Mouse (Mus musculus): ENCODE results near the gene Enpp6. TPM values are rescaled to one million over a fixed set of nuclear protein-coding genes. Genes with fewer than 3 reads are reported as not detected.
"Not testable (repeated sequence)": the region's sequence is repeated elsewhere in the genome, so short reads cannot be mapped to it uniquely, and the experiment has no call there.

Enpp6 gene
- total and polyA plus RNA-seq, 2 experiments from 2014 or later, result 0.80 to 1.9 TPM

DNA sequence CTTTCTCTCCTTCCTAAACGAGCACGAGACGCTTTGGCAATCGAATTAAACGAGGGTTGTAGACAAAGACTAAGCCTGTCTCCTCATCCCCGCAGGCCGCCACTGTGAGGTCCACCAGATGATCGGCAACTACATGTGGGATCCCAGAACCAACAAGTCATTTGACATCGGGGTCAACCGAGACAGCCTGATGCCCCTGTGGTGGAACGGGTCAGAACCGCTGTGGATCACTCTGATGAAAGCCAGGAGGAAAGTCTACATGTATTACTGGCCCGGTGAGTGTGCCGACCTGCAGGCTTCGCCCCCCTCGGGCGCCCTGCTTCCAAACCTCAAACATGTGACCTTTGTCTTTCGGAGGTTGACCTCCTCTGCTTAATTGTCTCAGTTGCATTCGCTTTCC is 43.6 kb downstream of the Enpp6 start:
- Histone ChIP-seq H3K4me1 (ENCODE audit: insufficient read depth, low read length) (no peaks in the 10 kb centered on the region), H3K27me3 (ENCODE audit: insufficient read depth, low read length) (no peaks in the 10 kb centered on the region), H3K9ac (replicated peaks; ENCODE audit: low read length, poor library complexity, severe bottlenecking) (no peak overlapping the region), H3K36me3 (ENCODE audit: insufficient read depth, low read length) (no peaks in the 10 kb centered on the region), H3K9me3 (ENCODE audit: low read length) (no peaks in the 10 kb centered on the region), H3K4me3 (ENCODE audit: low read depth, low read length) (no peak overlapping the region), H3K27ac (ENCODE audit: low read depth, low read length) (no peak overlapping the region), H3K4me2 (ENCODE audit: low read depth, low read length, poor library complexity, severe bottlenecking) (no peak overlapping the region)
- no peak for ATAC-seq (ENCODE audit: low FRiP score)
- 91% methylated on average over 19 of the region's 19 CpGs for WGBS
- no peak for DNase-seq (ENCODE audit: low spot score)
- no peak for TF ChIP-seq CTCF (IDR thresholded peaks at IDR 0.05)

GRCm38 (mm10) chr8:47032081-47032480 is 45.4 kb downstream of the Enpp6 start:
- Histone ChIP-seq H3K9me3 (ENCODE audit: low read length) (no peaks in the 10 kb centered on the region), H3K4me2 (ENCODE audit: low read depth, low read length, poor library complexity, severe bottlenecking) (no peak overlapping the region), H3K36me3 (ENCODE audit: insufficient read depth, low read length) (no peaks in the 10 kb centered on the region), H3K4me1 (ENCODE audit: insufficient read depth, low read length) (no peaks in the 10 kb centered on the region), H3K27ac (ENCODE audit: low read depth, low read length) (no peak overlapping the region), H3K4me3 (ENCODE audit: low read depth, low read length) (no peak overlapping the region), H3K27me3 (ENCODE audit: insufficient read depth, low read length) (no peaks in the 10 kb centered on the region), H3K9ac (replicated peaks; ENCODE audit: low read length, poor library complexity, severe bottlenecking) (no peak overlapping the region)
- 89% methylated on average over 7 of the region's 7 CpGs for WGBS
- no peak for DNase-seq (ENCODE audit: low spot score)
- no peak for ATAC-seq (ENCODE audit: low FRiP score)
- no peak for TF ChIP-seq CTCF (IDR thresholded peaks at IDR 0.05)

GRCm38 (mm10) chr8:47033976-47034375 is 47.3 kb downstream of the Enpp6 start:
- H3K4me1 ChIP-seq (ENCODE audit: insufficient read depth, low read length), result no peaks in the 10 kb centered on the region
- H3K9me3 ChIP-seq (ENCODE audit: low read length), result no peaks in the 10 kb centered on the region
- DNase-seq (ENCODE audit: low spot score) (no peak), ATAC-seq (ENCODE audit: low FRiP score) (no peak)
- no peak for TF ChIP-seq CTCF (IDR thresholded peaks at IDR 0.05)
- H3K36me3 ChIP-seq (ENCODE audit: insufficient read depth, low read length), result no peaks in the 10 kb centered on the region
- 89% methylated on average over 4 of the region's 4 CpGs for WGBS
- no peak overlapping the region for H3K4me2 ChIP-seq (ENCODE audit: low read depth, low read length, poor library complexity, severe bottlenecking)
- H3K27ac ChIP-seq (ENCODE audit: low read depth, low read length), result no peak overlapping the region
- H3K9ac ChIP-seq (replicated peaks; ENCODE audit: low read length, poor library complexity, severe bottlenecking), result no peak overlapping the region
- no peak overlapping the region for H3K4me3 ChIP-seq (ENCODE audit: low read depth, low read length)
- no peaks in the 10 kb centered on the region for H3K27me3 ChIP-seq (ENCODE audit: insufficient read depth, low read length)

DNA sequence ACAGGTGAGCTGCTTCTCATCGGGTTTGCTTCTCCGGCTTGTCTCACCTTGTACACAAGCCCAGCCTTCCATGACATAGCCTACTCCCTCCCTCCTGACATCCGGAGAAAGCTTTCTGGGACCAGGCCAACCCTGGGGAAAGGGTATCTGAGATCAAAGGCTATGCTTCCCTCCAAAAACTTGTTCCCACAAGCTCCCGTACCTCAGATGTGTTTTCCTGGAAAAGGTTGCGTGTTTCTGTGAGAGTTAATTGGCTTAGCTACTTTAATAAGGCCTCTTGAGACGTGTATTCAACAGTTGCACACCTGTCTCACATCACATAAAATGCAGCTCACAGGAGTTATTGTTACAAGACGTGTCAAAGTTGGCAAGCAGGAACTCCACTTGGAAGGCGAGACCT is 49.8 kb downstream of the Enpp6 start:
- Histone ChIP-seq H3K4me2 (ENCODE audit: low read depth, low read length, poor library complexity, severe bottlenecking) (no peak overlapping the region), H3K4me3 (ENCODE audit: low read depth, low read length) (no peak overlapping the region), H3K36me3 (ENCODE audit: insufficient read depth, low read length) (no peaks in the 10 kb centered on the region), H3K27ac (ENCODE audit: low read depth, low read length) (no peak overlapping the region), H3K9me3 (ENCODE audit: low read length) (no peaks in the 10 kb centered on the region), H3K9ac (replicated peaks; ENCODE audit: low read length, poor library complexity, severe bottlenecking) (no peak overlapping the region), H3K4me1 (ENCODE audit: insufficient read depth, low read length) (no peaks in the 10 kb centered on the region), H3K27me3 (ENCODE audit: insufficient read depth, low read length) (no peaks in the 10 kb centered on the region)
- DNase-seq (ENCODE audit: low spot score) (no peak), ATAC-seq (ENCODE audit: low FRiP score) (no peak)
- no peak for TF ChIP-seq CTCF (IDR thresholded peaks at IDR 0.05)
- 82% methylated on average over 8 of the region's 8 CpGs for WGBS

GRCm38 (mm10) chr8:47037405-47037804 is 50.7 kb downstream of the Enpp6 start:
- ATAC-seq (ENCODE audit: low FRiP score), result no peak
- Histone ChIP-seq H3K9me3 (ENCODE audit: low read length) (no peaks in the 10 kb centered on the region), H3K4me2 (ENCODE audit: low read depth, low read length, poor library complexity, severe bottlenecking) (no peak overlapping the region), H3K9ac (replicated peaks; ENCODE audit: low read length, poor library complexity, severe bottlenecking) (no peak overlapping the region), H3K4me3 (ENCODE audit: low read depth, low read length) (no peak overlapping the region), H3K36me3 (ENCODE audit: insufficient read depth, low read length) (no peaks in the 10 kb centered on the region), H3K27me3 (ENCODE audit: insufficient read depth, low read length) (no peaks in the 10 kb centered on the region), H3K27ac (ENCODE audit: low read depth, low read length) (no peak overlapping the region), H3K4me1 (ENCODE audit: insufficient read depth, low read length) (no peaks in the 10 kb centered on the region)
- no peak for TF ChIP-seq CTCF (IDR thresholded peaks at IDR 0.05)
- no peak for DNase-seq (ENCODE audit: low spot score)
- 71% methylated on average over 5 of the region's 5 CpGs for WGBS

DNA sequence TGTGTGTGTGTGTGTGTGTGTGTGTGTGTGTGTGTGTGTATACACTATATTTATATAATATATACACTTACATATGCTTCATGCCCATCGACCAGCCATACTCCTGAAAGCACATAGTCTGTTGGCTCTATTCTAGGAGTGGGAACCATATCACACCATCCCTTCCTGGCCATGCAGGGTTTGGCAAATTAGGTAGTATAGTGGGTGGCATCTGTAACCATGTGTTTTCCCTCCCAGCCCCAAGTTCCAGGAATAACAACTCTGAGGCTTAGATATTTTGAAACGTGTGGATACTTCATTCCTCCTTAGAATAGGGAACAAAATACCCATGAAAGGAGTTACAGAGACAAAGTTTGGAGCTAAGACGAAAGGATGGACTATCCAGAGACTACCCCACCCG is 53.5 kb downstream of the Enpp6 start:
- not testable (repeated sequence) for H3K4me1 ChIP-seq (ENCODE audit: insufficient read depth, low read length); ATAC-seq (ENCODE audit: low FRiP score); H3K9me3 ChIP-seq (ENCODE audit: low read length); H3K27me3 ChIP-seq (ENCODE audit: insufficient read depth, low read length); H3K27ac ChIP-seq (ENCODE audit: low read depth, low read length); H3K4me3 ChIP-seq (ENCODE audit: low read depth, low read length); H3K4me2 ChIP-seq (ENCODE audit: low read depth, low read length, poor library complexity, severe bottlenecking); H3K36me3 ChIP-seq (ENCODE audit: insufficient read depth, low read length); H3K9ac ChIP-seq (replicated peaks; ENCODE audit: low read length, poor library complexity, severe bottlenecking); DNase-seq (ENCODE audit: low spot score)
- 91% methylated on average over 3 of the region's 4 CpGs for WGBS
